Comparison of ENCODE assay signal across 7 mouse cellular contexts in the genomic region with DNA sequence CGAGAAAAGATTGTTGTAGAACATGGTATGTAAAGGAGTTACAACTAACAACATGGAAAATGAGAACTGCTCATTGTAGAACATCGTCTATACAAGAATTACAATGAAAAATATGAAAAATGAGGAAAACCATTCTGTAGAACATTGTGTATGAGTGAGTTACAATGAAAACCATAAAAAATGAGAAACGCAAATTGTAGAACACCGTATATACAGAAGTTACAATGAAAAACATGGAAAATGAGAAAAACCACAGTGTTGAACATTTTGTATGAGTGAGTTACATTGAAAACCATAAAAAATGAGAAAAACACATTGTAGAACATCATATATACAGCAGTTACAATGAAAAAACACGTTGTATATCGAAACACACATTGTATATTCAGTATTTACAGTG.
DNase-seq lines count a peak whose midpoint lies in the region; ATAC-seq and TF ChIP-seq lines count a peak whose summit lies in the region.
"Not testable (repeated sequence)": the region's sequence is repeated elsewhere in the genome, so short reads cannot be mapped to it uniquely, and the experiment has no call there.

No protein-coding gene starts in this region.

- not testable (repeated sequence) for ATAC-seq in liver, embryonic 14.5 days (ENCODE audit: insufficient read depth)

- H3K9me3 ChIP-seq in liver, embryonic 14.5 days (ENCODE audit: control insufficient read depth, low read length): not testable (repeated sequence)

- not testable (repeated sequence) for H3K36me3 ChIP-seq in liver, embryonic 14.5 days (replicated peaks; ENCODE audit: control insufficient read depth, insufficient read depth, low read depth)

- H3K27ac ChIP-seq in liver, embryonic 14.5 days: not testable (repeated sequence)

- DNase-seq in A20 (ENCODE audit: low read depth, low spot score): peak; percentile 51
- peak; percentile 67 for DNase-seq in MEL-GATA-1-ER (ENCODE audit: extremely low read depth, low read depth)
- peak; percentile 2 for DNase-seq in ZHBTc4 (ENCODE audit: low read depth, low spot score)
- DNase-seq in c-Kit-positive CD71-positive TER-119-negative erythroid progenitor cells, embryonic 14.5 days (ENCODE audit: low read depth): peak; percentile 47
- DNase-seq in hindlimb bud, embryonic 11.5 days (ENCODE audit: extremely low spot score, low read depth, low spot score): peak; percentile 78
- DNase-seq in liver, embryonic 14.5 days (ENCODE audit: low read depth in 3 of 3, low spot score in 3 of 3): peak in 2 of 3 experiments; percentile 15 to 68
- peak; percentile 15 for DNase-seq in skeletal muscle tissue, adult 2 months (ENCODE audit: low read depth, low spot score)

- H3K4me3 ChIP-seq in liver, embryonic 14.5 days (ENCODE audit: insufficient read depth in 1 of 2, low read depth in 2 of 2, low read length in 2 of 2): not testable (repeated sequence)

- not testable (repeated sequence) for H3K9ac ChIP-seq in liver, embryonic 14.5 days (replicated peaks)

- WGBS in liver, embryonic 14.5 days (ENCODE audit: insufficient replicate concordance): 57% methylated on average over 6 of the region's 6 CpGs

- not testable (repeated sequence) for H3K27me3 ChIP-seq in liver, embryonic 14.5 days (ENCODE audit: control insufficient read depth, insufficient read depth, low read length)

- not testable (repeated sequence) for H3K4me2 ChIP-seq in liver, embryonic 14.5 days (ENCODE audit: low read depth)

- not testable (repeated sequence) for TF ChIP-seq CTCF in liver, embryonic 14.5 days (IDR thresholded peaks at IDR 0.05; ENCODE audit: low read depth)

- TF ChIP-seq EP300 in liver, embryonic 14.5 days (IDR thresholded peaks at IDR 0.05; ENCODE audit: low read depth): not testable (repeated sequence)

- H3K4me1 ChIP-seq in liver, embryonic 14.5 days (replicated peaks; ENCODE audit: control insufficient read depth in 2 of 2, insufficient read depth in 2 of 2, low read length in 1 of 2): not testable (repeated sequence)

Comparison
In these comparisons a context has a peak if more than half of its experiments do, and no peak if none do; other contexts are left out.
1. DNase-seq: peak in every context shown above with its lines; median percentile 78 in hindlimb bud, embryonic 11.5 days; 67 in MEL-GATA-1-ER; 51 in A20; 47 in c-Kit-positive CD71-positive TER-119-negative erythroid progenitor cells, embryonic 14.5 days; 42 in liver, embryonic 14.5 days; 15 in skeletal muscle tissue, adult 2 months; 2 in ZHBTc4.